Mouse (Mus musculus) small intestine, adult 2 months (tissue): Measurements from ENCODE around the gene Ryk. TPM values are rescaled to one million over a fixed set of nuclear protein-coding genes. Genes with fewer than 3 reads are reported as not detected.
A peak's percentile ranks its signal among the peaks of the same experiment; 100 is the strongest.

Experiments
- H3K27ac ChIP-seq: fragments of 200-500 bp; 2 replicates; pipeline ENCODE4 v1.5.1; 2012; ENCODE audit warnings: low read depth, low read length, control low read depth, inconsistent platforms; ENCODE audit not compliant: insufficient read depth
- H3K27me3 ChIP-seq: fragments of 200-500 bp; 2 replicates; pipeline ENCODE4 v1.6.1; 2012; ENCODE audit warnings: mild to moderate bottlenecking, moderate library complexity, low read length, inconsistent platforms; ENCODE audit not compliant: control insufficient read depth, insufficient read depth
- H3K36me3 ChIP-seq: fragments of 200-500 bp; 2 replicates; pipeline ENCODE4 v1.6.1; 2012; ENCODE audit warnings: mild to moderate bottlenecking, low read length, control low read depth, inconsistent platforms; ENCODE audit not compliant: control insufficient read depth, insufficient read depth
- H3K4me1 ChIP-seq: fragments of 200-500 bp; 2 replicates; pipeline ENCODE4 v1.6.1; 2012; ENCODE audit warnings: low read length, inconsistent platforms, mixed read lengths; ENCODE audit not compliant: control insufficient read depth, insufficient read depth, insufficient read length
- H3K4me3 ChIP-seq: fragments of 200-500 bp; 2 replicates; pipeline ENCODE4 v1.5.1; 2012; ENCODE audit warnings: low read depth, mild to moderate bottlenecking, control low read depth, inconsistent platforms, low read length, moderate library complexity
- CTCF ChIP-seq: fragments of 200-500 bp; IDR thresholded peaks from 2 replicates; pipeline ENCODE4 v1.5.1; 2012; ENCODE audit warnings: low read depth, mild to moderate bottlenecking, control low read depth, inconsistent platforms, low read length, moderate library complexity, mixed read lengths; ENCODE audit not compliant: insufficient replicate concordance, insufficient read length; ENCODE audit errors: extremely low read depth
- POLR2A ChIP-seq: fragments of 200-500 bp; IDR thresholded peaks from 2 replicates; pipeline ENCODE4 v1.6.1; 2012; ENCODE audit warnings: low read depth, mild to moderate bottlenecking, control low read depth, inconsistent platforms, low read length, moderate library complexity
- WGBS: fragments of 180-500 bp; shearing (Covaris S2); methylation state at CpG from one replicate; pipeline ENCODE4 v1.1.7; 2018; 5-methylcytosine and 5-hydroxymethylcytosine counted together
- polyA plus RNA-seq: library from polyadenylated mRNA; depleted of rRNA; stranded (reverse); fragments of >200 nt; gene quantifications from 2 replicates; pipeline ENCODE4 v1.2.3, GENCODE M21; 2012

Ryk gene
- polyA plus RNA-seq, 1 experiment, result 36.0 TPM

- 71% methylated on average over 5 of the region's 5 CpGs for WGBS
- Histone ChIP-seq H3K36me3 (no peaks in the 10 kb centered on the region), H3K27ac (no peak overlapping the region)
Observed at GRCm38 (mm10) chr9:102811192-102811591, 23.5 kb upstream of the Ryk start.

DNA sequence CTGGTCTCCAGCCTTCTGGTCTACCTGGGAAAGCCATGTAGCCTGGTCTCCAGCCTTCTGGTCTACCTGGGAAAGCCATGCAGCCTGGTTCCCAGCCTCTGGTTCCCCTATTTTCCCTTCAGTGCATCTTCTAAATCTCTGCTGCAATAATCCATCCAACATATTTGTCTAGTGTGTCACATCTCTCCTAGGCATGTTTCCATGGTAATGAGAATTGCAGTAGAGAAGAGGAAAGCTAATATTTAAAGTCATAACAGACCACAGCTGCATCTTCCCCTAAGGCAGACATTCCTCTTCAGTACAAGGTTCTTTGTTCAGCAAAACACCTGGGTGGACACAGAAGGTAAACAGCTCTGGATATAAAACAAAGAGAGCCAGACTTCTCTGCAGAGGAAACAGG lies 16.5 kb upstream of the Ryk start:
- Histone ChIP-seq H3K4me1 (no peaks in the 10 kb centered on the region), H3K4me3 (no peak overlapping the region), H3K36me3 (no peaks in the 10 kb centered on the region), H3K27ac (no peak overlapping the region), H3K27me3 (no peaks in the 10 kb centered on the region)
- no peak for TF ChIP-seq CTCF
- no peak for TF ChIP-seq POLR2A

More at GRCm38 (mm10) chr9:102811192-102811591, 23.5 kb upstream of the Ryk start:
- Histone ChIP-seq H3K27me3 (no peaks in the 10 kb centered on the region), H3K4me1 (no peaks in the 10 kb centered on the region), H3K4me3 (no peak overlapping the region)
- TF ChIP-seq CTCF (no peak), POLR2A (no peak)

DNA sequence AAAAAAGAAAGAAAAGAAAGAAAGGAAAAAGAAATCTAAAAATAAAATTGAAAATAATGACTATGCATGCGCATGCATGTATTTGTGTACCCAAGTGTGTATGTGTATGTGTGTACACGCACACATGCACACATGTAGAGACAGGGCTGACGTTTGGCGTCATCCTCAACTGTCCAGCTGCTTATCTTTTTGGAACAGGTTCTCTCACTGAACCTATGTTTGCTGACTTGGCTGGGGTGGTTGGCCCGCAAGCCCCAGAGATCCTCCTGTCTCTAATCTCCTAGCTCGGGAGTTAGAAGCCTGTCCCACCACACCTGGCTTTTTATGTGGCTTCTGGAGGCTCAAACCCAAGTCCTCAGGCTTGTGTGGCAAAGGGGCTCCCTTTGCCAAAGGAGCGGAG lies 6.1 kb upstream of the Ryk start:
- no peak overlapping the region for H3K27ac ChIP-seq

DNA sequence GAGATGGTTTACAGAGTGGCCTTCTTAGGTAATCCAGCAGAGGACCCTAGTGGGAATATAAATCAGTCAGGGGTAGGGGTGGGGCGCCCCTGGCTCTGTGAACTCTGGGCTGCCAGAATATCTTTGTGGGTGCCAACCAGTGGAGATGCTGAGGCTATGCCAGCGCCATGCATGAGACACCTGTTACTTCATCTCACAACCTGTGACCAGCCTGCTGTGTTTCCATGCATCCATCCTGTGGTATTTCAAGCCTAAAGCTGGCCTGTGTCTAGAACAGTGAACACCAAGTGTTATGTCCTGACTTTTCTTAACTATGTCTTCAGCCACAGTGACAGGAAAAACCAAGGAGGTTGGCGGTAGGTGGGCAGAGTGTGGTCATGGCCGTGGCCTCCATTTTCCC lies 3.2 kb upstream of the Ryk start:
- 95% methylated on average over 4 of the region's 4 CpGs for WGBS
- no peak overlapping the region for H3K4me3 ChIP-seq

More for the DNA sequence above, 6.1 kb upstream of the Ryk start:
- Histone ChIP-seq H3K27me3 (no peaks in the 10 kb centered on the region), H3K36me3 (no peaks in the 10 kb centered on the region), H3K4me3 (no peak overlapping the region), H3K4me1 (no peaks in the 10 kb centered on the region)
- TF ChIP-seq CTCF (no peak), POLR2A (no peak)
- 78% methylated on average over 7 of the region's 7 CpGs for WGBS

GRCm38 (mm10) chr9:102834414-102834741 lies 339 bp upstream of the Ryk start:
- 0 out of 2 replicates have a peak overlapping the region, but pooled peaks have one; percentile 1 for H3K27ac ChIP-seq

More for the DNA sequence above, 3.2 kb upstream of the Ryk start:
- Histone ChIP-seq H3K4me1 (no peaks in the 10 kb centered on the region; the same call in 1 of the 2 replicates), H3K27ac (no peak overlapping the region), H3K36me3 (no peaks in the 10 kb centered on the region), H3K27me3 (no peaks in the 10 kb centered on the region)
- TF ChIP-seq POLR2A, result no peak

GRCm38 (mm10) chr9:102836279-102836678 lies 1.6 kb downstream of the Ryk start:
- Histone ChIP-seq H3K4me3 (no peak overlapping the region), H3K36me3 (no peaks in the 10 kb centered on the region), H3K4me1 (peaks cover 9% of the 10 kb centered on the region), H3K27ac (no peak overlapping the region), H3K27me3 (no peaks in the 10 kb centered on the region)
- TF ChIP-seq CTCF (no peak), POLR2A (no peak)
- WGBS, result 52% methylated on average over 9 of the region's 9 CpGs

More at GRCm38 (mm10) chr9:102834414-102834741, 339 bp upstream of the Ryk start:
- TF ChIP-seq CTCF (no peak), POLR2A (no peak)
- peak overlapping the region; percentile 99 for H3K4me3 ChIP-seq
- H3K27me3 ChIP-seq, result no peaks in the 10 kb centered on the region
- H3K4me1 ChIP-seq, result no peaks in the 10 kb centered on the region; the same call in 1 of the 2 replicates
- WGBS, result 11% methylated on average over 10 of the region's 10 CpGs
- H3K36me3 ChIP-seq, result no peaks in the 10 kb centered on the region

GRCm38 (mm10) chr9:102840792-102841778 lies 6.4 kb downstream of the Ryk start:
- TF ChIP-seq CTCF (no peak), POLR2A (no peak)
- 35% methylated on average over 16 of the region's 16 CpGs for WGBS
- H3K4me3 ChIP-seq, result no peak overlapping the region
- peaks cover 19% of the 10 kb centered on the region for H3K4me1 ChIP-seq
- peak overlapping the region; percentile 42; the same call in 1 of the 2 replicates for H3K27ac ChIP-seq
- no peaks in the 10 kb centered on the region for H3K27me3 ChIP-seq
- H3K36me3 ChIP-seq, result no peaks in the 10 kb centered on the region
